Mouse (Mus musculus) stomach, postnatal 0 days (tissue): ENCODE data around the gene Tekt1. TPM values are rescaled to one million over a fixed set of nuclear protein-coding genes. Genes with fewer than 3 reads are reported as not detected.

ENCODE experiments used
- ATAC-seq: fragments of 200-750 bp; cut with Nextera tagmentation; 2 replicates; pipeline ENCODE4 v1.8.0; 2017; ENCODE audit not compliant: low FRiP score, low TSS enrichment
- DNase-seq: peaks from one replicate; pipeline ENCODE4 v3.0.0-alpha.2; 2016; ENCODE audit warnings: low spot score
- H3K27ac ChIP-seq: fragments of 300-500 bp; sonication (generic); replicated peaks from 2 replicates; pipeline ENCODE4 v1.5.1; 2014; ENCODE audit warnings: mild to moderate bottlenecking, control low read depth
- H3K27me3 ChIP-seq: fragments of 300-500 bp; sonication (generic); 2 replicates; pipeline ENCODE4 v1.6.1; 2014; ENCODE audit warnings: low read length; ENCODE audit not compliant: control insufficient read depth, insufficient read depth
- H3K36me3 ChIP-seq: fragments of 300-500 bp; sonication (generic); 2 replicates; pipeline ENCODE4 v1.6.1; 2014; ENCODE audit warnings: low read length, mixed read lengths; ENCODE audit not compliant: control insufficient read depth, insufficient read depth
- H3K4me1 ChIP-seq: fragments of 300-500 bp; sonication (generic); replicated peaks from 2 replicates; pipeline ENCODE4 v1.6.1; 2014; ENCODE audit warnings: antibody characterized with exemption; ENCODE audit not compliant: control insufficient read depth, insufficient read depth
- H3K4me2 ChIP-seq: fragments of 300-500 bp; sonication (generic); replicated peaks from 2 replicates; pipeline ENCODE4 v1.6.1; 2014; ENCODE audit warnings: low read depth, mild to moderate bottlenecking, control low read depth, moderate library complexity
- H3K4me3 ChIP-seq: fragments of 300-500 bp; sonication (generic); 2 replicates; pipeline ENCODE4 v1.5.1; 2014; ENCODE audit warnings: low read depth, low read length, control low read depth
- H3K9ac ChIP-seq: fragments of 300-500 bp; sonication (generic); 2 replicates; pipeline ENCODE4 v1.6.1; 2014; ENCODE audit warnings: mild to moderate bottlenecking, low read length, control low read depth, mixed read lengths
- H3K9me3 ChIP-seq: fragments of 300-500 bp; sonication (generic); 2 replicates; pipeline ENCODE4 v1.6.1; 2016; ENCODE audit warnings: low read length; ENCODE audit not compliant: control insufficient read depth
- CTCF ChIP-seq: IDR thresholded peaks from 2 replicates; pipeline ENCODE4 v1.5.1; 2016; ENCODE audit warnings: antibody characterized with exemption, low read depth, mild to moderate bottlenecking, moderate library complexity
- EP300 ChIP-seq: optimal IDR thresholded peaks from 2 replicates; pipeline ENCODE3; 2016; ENCODE audit warnings: antibody characterized with exemption
- WGBS: fragments of 180-500 bp; shearing (Covaris S2); extraction: QIAGEN DNeasy Blood & Tissue Kit; methylation state at CpG from one replicate; pipeline ENCODE4 v1.1.7; 2014; 5-methylcytosine and 5-hydroxymethylcytosine counted together
- polyA plus RNA-seq: library from polyadenylated mRNA; unstranded; fragments of >200 nt; fragmentation: Nextera tagmentation; extraction: Ambion mirVana; gene quantifications from 2 replicates; pipeline ENCODE4 v1.2.1, GENCODE M21; 2015

The Tekt1 gene
- polyA plus RNA-seq, 1 experiment from 2014 or later, result not detected

GRCm38 (mm10) chr11:72342549-72343237, 19.5 kb downstream of the Tekt1 start:
- ATAC-seq (peak; percentile 82), DNase-seq (peak; percentile 58)
- Histone ChIP-seq H3K4me3 (no peak overlapping the region), H3K36me3 (no peaks in the 10 kb centered on the region), H3K9ac (no peak overlapping the region), H3K9me3 (no peaks in the 10 kb centered on the region), H3K4me1 (no peaks in the 10 kb centered on the region), H3K4me2 (no peak overlapping the region; the same call in 1 of the 2 replicates), H3K27me3 (no peaks in the 10 kb centered on the region), H3K27ac (no peak overlapping the region)
- no peak for TF ChIP-seq EP300
- TF ChIP-seq CTCF, result peak; percentile 86
- WGBS, result 8% methylated on average over 7 of the region's 7 CpGs

GRCm38 (mm10) chr11:72339716-72340115, 22.5 kb downstream of the Tekt1 start:
- no peak overlapping the region for H3K4me2 ChIP-seq
- no peaks in the 10 kb centered on the region for H3K27me3 ChIP-seq
- H3K27ac ChIP-seq, result no peak overlapping the region
- ATAC-seq, result no peak
- no peak for TF ChIP-seq EP300
- no peak for TF ChIP-seq CTCF
- H3K36me3 ChIP-seq, result no peaks in the 10 kb centered on the region
- H3K9ac ChIP-seq, result no peak overlapping the region
- 75% methylated on average over 4 of the region's 4 CpGs for WGBS
- no peak overlapping the region for H3K4me3 ChIP-seq
- H3K4me1 ChIP-seq, result no peaks in the 10 kb centered on the region
- H3K9me3 ChIP-seq, result no peaks in the 10 kb centered on the region
- DNase-seq, result no peak

DNA sequence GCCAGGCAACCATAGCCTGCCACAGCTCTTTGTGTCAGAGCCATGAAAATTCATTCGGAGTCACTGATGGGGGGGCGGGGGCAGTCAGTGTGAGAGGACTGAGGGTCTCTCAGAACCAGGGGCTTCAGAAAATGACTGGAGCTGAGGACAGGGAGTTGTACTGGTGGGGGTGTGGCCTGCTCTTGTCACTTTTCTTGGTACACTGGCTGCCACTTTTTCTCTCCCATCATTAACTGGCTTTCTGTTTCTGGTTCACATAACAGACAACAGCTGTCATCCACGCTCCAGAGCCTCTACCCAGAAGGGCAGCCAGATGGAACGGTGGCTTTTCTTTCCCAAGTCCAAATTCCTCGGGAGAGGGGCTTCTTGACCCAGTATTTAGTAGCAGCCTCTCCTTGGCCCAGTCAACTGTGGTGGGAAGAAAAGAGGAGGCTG, 23.8 kb downstream of the Tekt1 start:
- Histone ChIP-seq H3K4me3 (no peak overlapping the region), H3K4me2 (no peak overlapping the region), H3K9me3 (no peaks in the 10 kb centered on the region), H3K27me3 (no peaks in the 10 kb centered on the region), H3K4me1 (no peaks in the 10 kb centered on the region), H3K27ac (no peak overlapping the region), H3K36me3 (no peaks in the 10 kb centered on the region), H3K9ac (no peak overlapping the region)
- no peak for DNase-seq
- 47% methylated on average over 5 of the region's 5 CpGs for WGBS
- TF ChIP-seq CTCF (no peak), EP300 (no peak)
- ATAC-seq, result no peak

DNA sequence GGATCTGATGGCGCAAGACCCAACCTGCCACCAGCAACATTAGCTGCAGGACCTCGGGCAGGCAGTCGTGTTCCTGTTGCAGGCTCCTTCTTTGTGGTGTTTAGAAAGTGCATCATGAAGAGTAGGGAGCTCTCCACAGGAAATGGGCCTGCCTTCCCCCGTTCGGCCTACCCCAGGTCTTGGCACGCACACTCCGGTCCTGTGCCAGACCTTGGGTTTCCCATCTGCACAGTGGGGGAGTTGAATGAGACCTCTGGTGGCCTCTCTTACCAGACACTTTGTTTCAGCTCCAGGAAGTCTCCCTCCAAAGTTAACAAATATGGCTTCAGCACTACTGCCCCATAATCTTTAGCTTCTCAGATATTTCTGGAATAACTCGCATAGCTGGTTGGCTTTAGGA, 25.5 kb downstream of the Tekt1 start:
- no peak overlapping the region for H3K4me2 ChIP-seq
- no peaks in the 10 kb centered on the region for H3K27me3 ChIP-seq
- H3K4me1 ChIP-seq, result no peaks in the 10 kb centered on the region
- WGBS, result 77% methylated on average over 8 of the region's 8 CpGs
- H3K4me3 ChIP-seq, result no peak overlapping the region
- no peak overlapping the region for H3K27ac ChIP-seq
- ATAC-seq, result no peak
- H3K9ac ChIP-seq, result no peak overlapping the region
- no peak for TF ChIP-seq CTCF
- no peak for TF ChIP-seq EP300
- no peak for DNase-seq
- no peaks in the 10 kb centered on the region for H3K9me3 ChIP-seq
- H3K36me3 ChIP-seq, result no peaks in the 10 kb centered on the region

DNA sequence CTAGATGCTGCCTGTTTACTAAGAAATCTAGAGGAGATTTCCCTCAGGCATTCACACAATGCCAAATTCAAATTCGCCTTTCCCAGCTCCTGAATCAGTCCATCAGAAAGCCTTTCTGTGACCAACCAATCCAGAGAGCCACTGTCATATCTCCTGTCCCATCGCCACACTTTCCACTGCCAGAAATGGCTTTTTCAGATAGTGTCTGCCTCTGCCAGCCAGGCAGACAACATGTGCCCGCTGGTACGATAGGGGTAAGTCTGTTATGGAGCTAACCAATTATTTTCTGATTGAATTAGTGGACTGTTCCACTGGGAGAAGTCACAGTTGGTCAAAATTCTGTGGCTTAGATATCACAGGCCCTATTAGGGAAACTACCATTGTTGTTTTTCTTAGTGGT, 27.6 kb downstream of the Tekt1 start:
- Histone ChIP-seq H3K36me3 (no peaks in the 10 kb centered on the region), H3K27ac (no peak overlapping the region), H3K4me1 (no peaks in the 10 kb centered on the region), H3K9ac (no peak overlapping the region), H3K4me3 (no peak overlapping the region), H3K4me2 (no peak overlapping the region), H3K9me3 (no peaks in the 10 kb centered on the region), H3K27me3 (no peaks in the 10 kb centered on the region)
- TF ChIP-seq CTCF, result no peak
- no peak for TF ChIP-seq EP300
- DNase-seq (no peak), ATAC-seq (no peak)
- 81% methylated on average over 4 of the region's 4 CpGs for WGBS

- TF ChIP-seq CTCF (no peak), EP300 (no peak)
- no peak for DNase-seq
- H3K4me1 ChIP-seq, result no peaks in the 10 kb centered on the region
- no peak for ATAC-seq
- 70% methylated on average over 9 of the region's 9 CpGs for WGBS
- no peak overlapping the region for H3K27ac ChIP-seq
- H3K9me3 ChIP-seq, result no peaks in the 10 kb centered on the region
- H3K27me3 ChIP-seq, result no peaks in the 10 kb centered on the region
- H3K36me3 ChIP-seq, result no peaks in the 10 kb centered on the region
- H3K4me2 ChIP-seq, result no peak overlapping the region
- no peak overlapping the region for H3K9ac ChIP-seq
- H3K4me3 ChIP-seq, result no peak overlapping the region
Observed at GRCm38 (mm10) chr11:72332951-72333667, 29.1 kb downstream of the Tekt1 start.
